Mouse (Mus musculus): ENCODE data around the gene Olfr16. TPM values are rescaled to one million over a fixed set of nuclear protein-coding genes. Genes with fewer than 3 reads are reported as not detected.
A peak's percentile ranks its signal among the peaks of the same experiment; 100 is the strongest.

The Olfr16 gene
- total RNA-seq (2014; rRNA removed) = 0.07 and 0.09 TPM in 2 replicates
- 0.22 TPM in 1 of 2 replicates, not detected in the other for polyA plus RNA-seq (2012; rRNA removed)

DNA sequence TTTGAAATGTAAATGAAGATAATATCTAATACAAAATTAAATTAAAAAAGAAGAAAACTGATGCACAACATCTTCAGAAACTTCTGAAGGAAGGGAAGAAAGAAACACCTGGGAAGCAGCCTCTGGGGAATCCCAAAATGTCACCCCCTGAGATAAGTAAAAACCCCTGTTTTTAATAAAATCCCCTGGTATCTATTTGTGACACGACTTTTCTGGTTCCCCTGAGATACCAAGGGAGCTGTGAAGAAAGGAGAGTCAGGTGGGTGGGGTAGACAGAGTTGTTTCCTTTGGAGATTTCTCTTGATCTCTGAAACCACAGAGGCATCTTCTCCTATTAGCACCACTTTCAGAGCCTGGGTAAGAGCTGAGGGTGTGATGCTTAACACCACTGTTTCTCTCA is at the start of gene Olfr16:
Olfr16 (plus strand) TSS at position 250 of the 400 bp plus-strand sequence.
- no peaks in the 10 kb centered on the region for H3K36me3 ChIP-seq (ENCODE audit: control insufficient read depth, insufficient read depth, low read length)
- H3K27ac ChIP-seq (replicated peaks; ENCODE audit: insufficient read depth, low read depth, low read length) = no peak within 1 kb of the TSS
- no peaks in the 10 kb centered on the region for H3K79me2 ChIP-seq (ENCODE audit: control insufficient read depth, insufficient read depth, low read length)
- H3K4me3 ChIP-seq (ENCODE audit: insufficient read depth, low read depth, low read length) = no peak within 1 kb of the TSS
- no peaks in the 10 kb centered on the region for H3K4me1 ChIP-seq (ENCODE audit: control insufficient read depth, insufficient read depth, low read length)
- 52% methylated on average over 1 of the region's 1 CpGs for WGBS
- no peak within 1 kb of the TSS for H3K9ac ChIP-seq (ENCODE audit: low read depth, low read length)
- TF ChIP-seq CTCF (IDR thresholded peaks at IDR 0.05; ENCODE audit: low read depth, low read length) (no peak), POLR2A (IDR thresholded peaks at IDR 0.05; ENCODE audit: extremely low read depth, insufficient read depth, low read length) (no peak)
- H3K27me3 ChIP-seq (ENCODE audit: control insufficient read depth, insufficient read depth, low read length) = no peaks in the 10 kb centered on the region
- no peak for DNase-seq (ENCODE audit: extremely low read depth, low read depth, low spot score)

DNA sequence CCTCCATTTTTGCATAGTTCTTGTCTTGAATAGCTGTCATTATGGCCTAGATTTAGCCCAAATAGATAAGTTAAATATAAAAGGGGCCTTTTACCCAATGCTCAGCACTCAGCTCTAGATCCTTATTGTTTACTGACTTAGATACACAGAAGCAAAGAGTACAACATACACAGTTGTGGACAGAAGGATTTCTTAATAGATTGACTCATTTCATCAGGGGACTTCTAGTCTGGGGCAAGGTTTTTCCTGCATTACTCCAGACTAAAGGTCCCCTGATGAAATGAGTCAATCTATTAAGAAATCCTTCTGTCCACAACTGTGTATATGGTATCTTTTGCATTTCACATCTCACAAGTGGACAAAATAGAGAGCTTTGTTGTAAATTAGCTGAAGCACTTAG is 46.9 kb upstream of the Olfr16 start:
- DNase-seq (ENCODE audit: extremely low read depth, low read depth, low spot score) = peak; percentile 78
- no peak overlapping the region for H3K4me3 ChIP-seq (ENCODE audit: insufficient read depth, low read depth, low read length)
- no peaks in the 10 kb centered on the region for H3K27me3 ChIP-seq (ENCODE audit: control insufficient read depth, insufficient read depth, low read length)
- no peak for TF ChIP-seq POLR2A (IDR thresholded peaks at IDR 0.05; ENCODE audit: extremely low read depth, insufficient read depth, low read length)
- TF ChIP-seq CTCF (IDR thresholded peaks at IDR 0.05; ENCODE audit: low read depth, low read length) = no peak
- no peak overlapping the region for H3K9ac ChIP-seq (ENCODE audit: low read depth, low read length)
- peaks cover 5% of the 10 kb centered on the region; the same call in 1 of the 2 replicates for H3K4me1 ChIP-seq (ENCODE audit: control insufficient read depth, insufficient read depth, low read length)
- H3K79me2 ChIP-seq (ENCODE audit: control insufficient read depth, insufficient read depth, low read length) = no peaks in the 10 kb centered on the region
- H3K36me3 ChIP-seq (ENCODE audit: control insufficient read depth, insufficient read depth, low read length) = no peaks in the 10 kb centered on the region
- H3K27ac ChIP-seq (replicated peaks; ENCODE audit: insufficient read depth, low read depth, low read length) = peak overlapping the region; percentile 68

- no peak for DNase-seq (ENCODE audit: extremely low read depth, low read depth, low spot score)
- H3K9ac ChIP-seq (ENCODE audit: low read depth, low read length) = no peak overlapping the region
- 89% methylated on average over 1 of the region's 1 CpGs for WGBS
- H3K4me3 ChIP-seq (ENCODE audit: insufficient read depth, low read depth, low read length) = no peak overlapping the region
- TF ChIP-seq POLR2A (IDR thresholded peaks at IDR 0.05; ENCODE audit: extremely low read depth, insufficient read depth, low read length) (no peak), CTCF (IDR thresholded peaks at IDR 0.05; ENCODE audit: low read depth, low read length) (no peak)
- H3K79me2 ChIP-seq (ENCODE audit: control insufficient read depth, insufficient read depth, low read length) = no peaks in the 10 kb centered on the region
- H3K27me3 ChIP-seq (ENCODE audit: control insufficient read depth, insufficient read depth, low read length) = no peaks in the 10 kb centered on the region
- no peaks in the 10 kb centered on the region for H3K4me1 ChIP-seq (ENCODE audit: control insufficient read depth, insufficient read depth, low read length)
- H3K27ac ChIP-seq (replicated peaks; ENCODE audit: insufficient read depth, low read depth, low read length) = no peak overlapping the region
- no peaks in the 10 kb centered on the region for H3K36me3 ChIP-seq (ENCODE audit: control insufficient read depth, insufficient read depth, low read length)
Observed at GRCm38 (mm10) chr1:172917115-172917514, 33.1 kb upstream of the Olfr16 start.

- Histone ChIP-seq H3K9ac (ENCODE audit: low read depth, low read length) (no peak overlapping the region), H3K4me3 (ENCODE audit: insufficient read depth, low read depth, low read length) (no peak overlapping the region), H3K4me1 (ENCODE audit: control insufficient read depth, insufficient read depth, low read length) (no peaks in the 10 kb centered on the region), H3K79me2 (ENCODE audit: control insufficient read depth, insufficient read depth, low read length) (no peaks in the 10 kb centered on the region), H3K27ac (replicated peaks; ENCODE audit: insufficient read depth, low read depth, low read length) (no peak overlapping the region), H3K36me3 (ENCODE audit: control insufficient read depth, insufficient read depth, low read length) (no peaks in the 10 kb centered on the region), H3K27me3 (ENCODE audit: control insufficient read depth, insufficient read depth, low read length) (no peaks in the 10 kb centered on the region)
- WGBS = 73% methylated on average over 2 of the region's 2 CpGs
- TF ChIP-seq POLR2A (IDR thresholded peaks at IDR 0.05; ENCODE audit: extremely low read depth, insufficient read depth, low read length) (no peak), CTCF (IDR thresholded peaks at IDR 0.05; ENCODE audit: low read depth, low read length) (no peak)
- DNase-seq (ENCODE audit: extremely low read depth, low read depth, low spot score) = no peak
Observed at GRCm38 (mm10) chr1:172918450-172918849, 31.8 kb upstream of the Olfr16 start.

DNA sequence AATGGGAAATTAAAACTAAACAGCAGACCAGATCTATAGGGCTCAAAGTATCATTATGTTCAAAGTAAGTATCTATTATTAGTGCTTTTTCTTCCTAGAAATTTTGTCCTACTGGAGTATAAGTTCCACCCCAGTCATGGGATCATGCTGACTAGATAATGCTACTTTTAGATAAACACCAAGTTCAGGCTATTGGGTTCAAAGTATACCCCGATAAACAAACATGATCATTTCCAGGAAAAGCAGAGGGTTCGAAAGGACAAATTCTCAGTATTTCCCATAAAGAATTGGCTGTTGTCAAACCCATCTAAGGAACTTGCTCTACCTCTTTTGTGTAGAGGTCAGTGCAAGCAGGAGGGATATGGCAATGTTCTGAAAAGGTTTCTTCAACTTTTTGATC is 18.0 kb upstream of the Olfr16 start:
- H3K9ac ChIP-seq (ENCODE audit: low read depth, low read length) = no peak overlapping the region
- no peaks in the 10 kb centered on the region for H3K27me3 ChIP-seq (ENCODE audit: control insufficient read depth, insufficient read depth, low read length)
- H3K79me2 ChIP-seq (ENCODE audit: control insufficient read depth, insufficient read depth, low read length) = no peaks in the 10 kb centered on the region; the same call in 1 of the 2 replicates
- no peak overlapping the region for H3K27ac ChIP-seq (replicated peaks; ENCODE audit: insufficient read depth, low read depth, low read length)
- WGBS = 24% methylated on average over 2 of the region's 2 CpGs
- DNase-seq (ENCODE audit: extremely low read depth, low read depth, low spot score) = peak; percentile 92
- no peak overlapping the region for H3K4me3 ChIP-seq (ENCODE audit: insufficient read depth, low read depth, low read length)
- peaks cover 18% of the 10 kb centered on the region; the same call in 1 of the 2 replicates for H3K4me1 ChIP-seq (ENCODE audit: control insufficient read depth, insufficient read depth, low read length)
- no peak for TF ChIP-seq POLR2A (IDR thresholded peaks at IDR 0.05; ENCODE audit: extremely low read depth, insufficient read depth, low read length)
- no peak for TF ChIP-seq CTCF (IDR thresholded peaks at IDR 0.05; ENCODE audit: low read depth, low read length)
- H3K36me3 ChIP-seq (ENCODE audit: control insufficient read depth, insufficient read depth, low read length) = no peaks in the 10 kb centered on the region

GRCm38 (mm10) chr1:172951171-172951720 is 1.0 kb downstream of the Olfr16 start:
- Histone ChIP-seq H3K9ac (ENCODE audit: low read depth, low read length) (no peak overlapping the region), H3K27ac (replicated peaks; ENCODE audit: insufficient read depth, low read depth, low read length) (no peak overlapping the region), H3K36me3 (ENCODE audit: control insufficient read depth, insufficient read depth, low read length) (no peaks in the 10 kb centered on the region), H3K4me3 (ENCODE audit: insufficient read depth, low read depth, low read length) (no peak overlapping the region), H3K4me1 (ENCODE audit: control insufficient read depth, insufficient read depth, low read length) (no peaks in the 10 kb centered on the region), H3K79me2 (ENCODE audit: control insufficient read depth, insufficient read depth, low read length) (no peaks in the 10 kb centered on the region), H3K27me3 (ENCODE audit: control insufficient read depth, insufficient read depth, low read length) (no peaks in the 10 kb centered on the region)
- WGBS = 80% methylated on average over 2 of the region's 2 CpGs
- DNase-seq (ENCODE audit: extremely low read depth, low read depth, low spot score) = no peak
- TF ChIP-seq POLR2A (IDR thresholded peaks at IDR 0.05; ENCODE audit: extremely low read depth, insufficient read depth, low read length) = no peak
